Mouse (Mus musculus): ENCODE measurements at regions not wholly inside any gene's neighbourhood (a gene's known extent, or its start where the extent isn't known, plus 50 kb on each side); places are given as distances from the start of the nearest gene placed in this dataset.

DNA sequence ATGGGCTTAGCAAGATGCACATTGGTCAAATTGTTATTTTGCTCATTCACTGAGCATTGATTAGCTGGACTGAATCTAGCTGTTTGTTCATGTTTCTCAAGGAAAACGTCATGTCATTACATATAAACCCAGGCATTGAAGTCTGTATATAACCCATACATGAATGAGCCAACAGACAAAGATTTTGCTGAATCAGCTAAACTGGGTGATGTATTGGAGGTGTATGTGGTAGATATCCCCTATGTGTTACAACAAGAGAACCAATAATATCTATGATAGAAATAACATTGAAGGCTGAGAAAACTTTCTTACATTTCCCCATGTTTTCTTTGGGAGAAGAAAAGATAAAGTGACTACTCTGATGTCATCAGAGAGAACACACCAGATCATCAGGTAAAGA lies 362.3 kb downstream of the Ets1 start:
- H3K27me3 ChIP-seq (ENCODE audit: control insufficient read depth, insufficient read depth, insufficient read length), result no peaks in the 10 kb centered on the region
- no peak overlapping the region for H3K4me3 ChIP-seq
- no peak overlapping the region for H3K4me2 ChIP-seq (ENCODE audit: low read depth)
- H3ac ChIP-seq (ENCODE audit: control insufficient read depth, insufficient read length), result no peak overlapping the region
- TF ChIP-seq TCF3 (IDR thresholded peaks at IDR 0.05; ENCODE audit: insufficient read length, low read depth), result no peak
- TF ChIP-seq USF1 (IDR thresholded peaks at IDR 0.05; ENCODE audit: low read depth), result no peak
- no peak for TF ChIP-seq TCF12 (IDR thresholded peaks at IDR 0.05; ENCODE audit: insufficient read depth, poor library complexity, severe bottlenecking)
- no peak for TF ChIP-seq MYOD1 (IDR thresholded peaks at IDR 0.05; ENCODE audit: control insufficient read depth in 1 of 3, insufficient read length in 2 of 3, low read depth in 2 of 3)
- TF ChIP-seq MAX (IDR thresholded peaks at IDR 0.05; ENCODE audit: low read depth), result no peak
- TF ChIP-seq CEBPB (IDR thresholded peaks at IDR 0.05; ENCODE audit: insufficient read depth, poor library complexity, severe bottlenecking), result no peak
- no peak for TF ChIP-seq REST (IDR thresholded peaks at IDR 0.05; ENCODE audit: insufficient read depth, insufficient read length)
- TF ChIP-seq E2F4 (IDR thresholded peaks at IDR 0.05; ENCODE audit: insufficient read depth), result no peak
- TF ChIP-seq POLR2A (IDR thresholded peaks at IDR 0.05; ENCODE audit: insufficient read length, low read depth), result no peak
- no peak for TF ChIP-seq POLR2AphosphoS2 (IDR thresholded peaks at IDR 0.05; ENCODE audit: insufficient read length, low read depth)
- no peak for TF ChIP-seq MYOG (IDR thresholded peaks at IDR 0.05; ENCODE audit: control insufficient read depth in 1 of 3, insufficient read depth in 1 of 3, insufficient read length in 2 of 3, low read depth in 2 of 3)
- no peak for TF ChIP-seq SRF (IDR thresholded peaks at IDR 0.05; ENCODE audit: control insufficient read depth, insufficient read length, low read depth)
- H3K79me2 ChIP-seq (ENCODE audit: control insufficient read depth, insufficient read depth), result no peaks in the 10 kb centered on the region
- H3K36me3 ChIP-seq (ENCODE audit: control insufficient read depth, insufficient read depth), result no peaks in the 10 kb centered on the region

DNA sequence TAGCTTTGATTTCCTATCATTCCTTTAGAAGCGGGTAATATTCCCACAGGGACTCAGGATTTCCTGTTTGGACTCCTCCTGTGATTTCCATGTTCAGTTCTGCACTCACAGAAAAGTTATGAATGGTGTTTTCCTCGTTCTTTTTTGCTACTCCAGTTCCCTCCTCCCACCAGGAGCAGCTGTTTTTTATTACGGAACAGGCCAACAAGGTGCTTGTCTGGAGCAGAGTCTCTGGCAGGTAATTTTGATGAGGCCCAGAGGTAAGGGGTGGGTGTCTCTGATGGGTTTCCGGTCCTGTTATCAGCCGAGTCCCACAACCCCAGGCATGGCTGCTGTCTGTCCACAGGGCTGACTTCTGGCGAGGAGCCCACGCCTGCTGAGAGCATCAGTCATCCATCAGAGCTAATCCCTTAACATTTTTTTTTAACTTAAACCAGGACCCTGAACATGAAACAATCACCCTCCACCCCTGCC lies 364.7 kb downstream of the Ets1 start:
- H3K4me2 ChIP-seq (ENCODE audit: low read depth), result peak overlapping the region; percentile 4
- H3K27me3 ChIP-seq (ENCODE audit: control insufficient read depth, insufficient read depth, insufficient read length), result no peaks in the 10 kb centered on the region
- H3K36me3 ChIP-seq (ENCODE audit: control insufficient read depth, insufficient read depth), result no peaks in the 10 kb centered on the region
- TF ChIP-seq USF1 (IDR thresholded peaks at IDR 0.05; ENCODE audit: low read depth), result no peak
- TF ChIP-seq E2F4 (IDR thresholded peaks at IDR 0.05; ENCODE audit: insufficient read depth), result no peak
- no peak for TF ChIP-seq MYOG (IDR thresholded peaks at IDR 0.05; ENCODE audit: control insufficient read depth in 1 of 3, insufficient read depth in 1 of 3, insufficient read length in 2 of 3, low read depth in 2 of 3)
- TF ChIP-seq POLR2A (IDR thresholded peaks at IDR 0.05; ENCODE audit: insufficient read length, low read depth), result no peak
- no peak for TF ChIP-seq CEBPB (IDR thresholded peaks at IDR 0.05; ENCODE audit: insufficient read depth, poor library complexity, severe bottlenecking)
- no peak for TF ChIP-seq REST (IDR thresholded peaks at IDR 0.05; ENCODE audit: insufficient read depth, insufficient read length)
- no peak for TF ChIP-seq SRF (IDR thresholded peaks at IDR 0.05; ENCODE audit: control insufficient read depth, insufficient read length, low read depth)
- TF ChIP-seq TCF3 (IDR thresholded peaks at IDR 0.05; ENCODE audit: insufficient read length, low read depth), result no peak
- H3K79me2 ChIP-seq (ENCODE audit: control insufficient read depth, insufficient read depth), result no peaks in the 10 kb centered on the region
- no peak overlapping the region for H3ac ChIP-seq (ENCODE audit: control insufficient read depth, insufficient read length)
- H3K4me3 ChIP-seq, result no peak overlapping the region

DNA sequence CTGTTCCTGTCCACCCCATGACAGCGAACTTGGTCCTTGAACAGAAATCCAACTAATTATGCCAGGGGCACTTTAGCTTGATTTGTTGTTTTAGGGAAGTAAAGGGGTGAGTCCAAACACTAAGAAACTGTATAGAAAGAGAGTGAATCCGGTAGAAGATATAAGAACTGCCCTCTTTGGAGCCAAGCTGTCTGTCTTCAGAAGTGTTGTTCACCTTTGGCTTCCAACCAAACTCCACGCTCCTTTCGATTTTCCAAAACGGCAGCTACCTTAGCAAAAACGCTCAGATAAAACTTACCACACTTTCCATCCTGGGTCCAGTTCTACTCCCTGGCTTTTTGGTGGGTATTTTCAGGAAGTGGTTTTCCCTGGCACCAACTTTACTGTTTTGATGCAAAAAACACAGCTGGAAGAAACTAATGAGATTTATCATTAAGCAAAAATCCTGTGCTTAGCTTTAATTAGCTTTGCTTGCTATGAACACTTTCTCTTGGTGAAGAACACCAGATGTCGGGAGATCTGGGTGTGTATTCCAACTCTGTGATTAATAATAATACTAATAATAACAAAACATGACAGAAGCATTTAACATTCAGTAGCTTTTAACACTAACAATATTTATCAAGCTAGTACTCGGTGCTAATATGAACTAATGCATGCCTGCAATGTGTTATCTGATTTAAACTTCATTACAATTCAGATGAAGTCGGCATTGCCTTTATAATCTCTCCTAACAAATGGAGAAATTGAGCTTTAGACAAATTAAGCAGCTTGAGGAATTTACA lies 365.3 kb downstream of the Ets1 start:
- Histone ChIP-seq H3K36me3 (ENCODE audit: control insufficient read depth, insufficient read depth) (no peaks in the 10 kb centered on the region), H3K4me3 (no peak overlapping the region), H3ac (ENCODE audit: control insufficient read depth, insufficient read length) (no peak overlapping the region), H3K4me2 (ENCODE audit: low read depth) (no peak overlapping the region), H3K79me2 (ENCODE audit: control insufficient read depth, insufficient read depth) (no peaks in the 10 kb centered on the region), H3K27me3 (ENCODE audit: control insufficient read depth, insufficient read depth, insufficient read length) (no peaks in the 10 kb centered on the region)
- TF ChIP-seq MYOD1 (IDR thresholded peaks at IDR 0.05; ENCODE audit: control insufficient read depth in 1 of 3, insufficient read length in 2 of 3, low read depth in 2 of 3), result no peak
- TF ChIP-seq SRF (IDR thresholded peaks at IDR 0.05; ENCODE audit: control insufficient read depth, insufficient read length, low read depth), result no peak
- TF ChIP-seq MAX (IDR thresholded peaks at IDR 0.05; ENCODE audit: low read depth), result no peak
- no peak for TF ChIP-seq POLR2A (IDR thresholded peaks at IDR 0.05; ENCODE audit: insufficient read length, low read depth)
- TF ChIP-seq TCF12 (IDR thresholded peaks at IDR 0.05; ENCODE audit: insufficient read depth, poor library complexity, severe bottlenecking), result no peak
- no peak for TF ChIP-seq TCF3 (IDR thresholded peaks at IDR 0.05; ENCODE audit: insufficient read length, low read depth)
- no peak for TF ChIP-seq POLR2AphosphoS2 (IDR thresholded peaks at IDR 0.05; ENCODE audit: insufficient read length, low read depth)
- TF ChIP-seq USF1 (IDR thresholded peaks at IDR 0.05; ENCODE audit: low read depth), result no peak
- no peak for TF ChIP-seq CEBPB (IDR thresholded peaks at IDR 0.05; ENCODE audit: insufficient read depth, poor library complexity, severe bottlenecking)
- TF ChIP-seq MYOG (IDR thresholded peaks at IDR 0.05; ENCODE audit: control insufficient read depth in 1 of 3, insufficient read depth in 1 of 3, insufficient read length in 2 of 3, low read depth in 2 of 3), result no peak
- TF ChIP-seq REST (IDR thresholded peaks at IDR 0.05; ENCODE audit: insufficient read depth, insufficient read length), result no peak
- no peak for TF ChIP-seq E2F4 (IDR thresholded peaks at IDR 0.05; ENCODE audit: insufficient read depth)

DNA sequence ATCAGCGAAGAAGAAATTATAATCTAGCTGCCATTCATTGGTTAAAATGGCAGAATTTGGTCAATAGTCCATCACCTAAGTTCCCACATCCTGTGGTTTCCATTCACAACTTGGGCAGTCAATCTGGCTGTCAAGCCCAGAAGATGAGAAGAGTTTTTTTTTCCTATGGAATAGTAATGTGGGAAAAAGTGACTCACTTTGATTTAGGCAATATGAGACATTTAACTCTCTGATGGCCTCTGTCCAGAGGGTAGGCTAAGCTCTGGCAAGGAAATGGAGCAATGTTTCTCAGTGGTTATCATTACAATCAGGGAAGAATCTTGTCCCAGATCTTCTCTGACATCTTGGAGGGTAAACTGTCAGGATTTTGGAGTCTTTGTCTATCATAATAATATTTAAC lies 367.9 kb downstream of the Ets1 start:
- no peaks in the 10 kb centered on the region for H3K27me3 ChIP-seq (ENCODE audit: control insufficient read depth, insufficient read depth, insufficient read length)
- H3K36me3 ChIP-seq (ENCODE audit: control insufficient read depth, insufficient read depth), result no peaks in the 10 kb centered on the region
- no peaks in the 10 kb centered on the region for H3K79me2 ChIP-seq (ENCODE audit: control insufficient read depth, insufficient read depth)
- H3K4me3 ChIP-seq, result no peak overlapping the region
- no peak overlapping the region for H3ac ChIP-seq (ENCODE audit: control insufficient read depth, insufficient read length)
- TF ChIP-seq MYOG (IDR thresholded peaks at IDR 0.05; ENCODE audit: control insufficient read depth in 1 of 3, insufficient read depth in 1 of 3, insufficient read length in 2 of 3, low read depth in 2 of 3) (no peak), CEBPB (IDR thresholded peaks at IDR 0.05; ENCODE audit: insufficient read depth, poor library complexity, severe bottlenecking) (0 out of 2 replicates have a peak, but pooled peaks have one; percentile 7)
- no peak overlapping the region for H3K4me2 ChIP-seq (ENCODE audit: low read depth)

DNA sequence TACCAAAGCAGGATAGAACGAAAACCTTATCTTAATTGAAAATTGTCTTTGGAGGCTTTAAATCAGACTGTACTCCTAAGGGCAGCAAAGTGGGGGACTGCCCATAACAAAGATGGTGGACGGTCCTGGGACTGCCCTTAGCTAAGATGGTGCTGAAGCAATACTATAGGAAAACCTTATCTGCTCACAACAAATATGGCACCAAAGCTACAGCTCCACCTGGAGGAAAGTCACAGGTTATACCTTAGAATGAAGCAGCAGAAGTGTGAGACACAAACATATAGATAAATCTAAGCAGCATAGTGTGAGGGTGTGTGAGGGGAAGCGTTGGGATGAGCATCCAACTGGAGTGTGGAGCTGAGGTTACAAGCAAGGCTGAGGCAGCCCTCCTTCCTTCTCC lies 368.5 kb downstream of the Ets1 start:
- TF ChIP-seq MYOD1 (IDR thresholded peaks at IDR 0.05; ENCODE audit: control insufficient read depth in 1 of 3, insufficient read length in 2 of 3, low read depth in 2 of 3) (no peak), CEBPB (IDR thresholded peaks at IDR 0.05; ENCODE audit: insufficient read depth, poor library complexity, severe bottlenecking) (no peak)
- no peak overlapping the region for H3K4me3 ChIP-seq
- no peaks in the 10 kb centered on the region for H3K79me2 ChIP-seq (ENCODE audit: control insufficient read depth, insufficient read depth)
- no peaks in the 10 kb centered on the region for H3K36me3 ChIP-seq (ENCODE audit: control insufficient read depth, insufficient read depth)
- no peak overlapping the region for H3K4me2 ChIP-seq (ENCODE audit: low read depth)
- H3ac ChIP-seq (ENCODE audit: control insufficient read depth, insufficient read length), result no peak overlapping the region
- no peaks in the 10 kb centered on the region for H3K27me3 ChIP-seq (ENCODE audit: control insufficient read depth, insufficient read depth, insufficient read length)
